Mouse (Mus musculus): ENCODE results near the gene Zfp946.

DNA sequence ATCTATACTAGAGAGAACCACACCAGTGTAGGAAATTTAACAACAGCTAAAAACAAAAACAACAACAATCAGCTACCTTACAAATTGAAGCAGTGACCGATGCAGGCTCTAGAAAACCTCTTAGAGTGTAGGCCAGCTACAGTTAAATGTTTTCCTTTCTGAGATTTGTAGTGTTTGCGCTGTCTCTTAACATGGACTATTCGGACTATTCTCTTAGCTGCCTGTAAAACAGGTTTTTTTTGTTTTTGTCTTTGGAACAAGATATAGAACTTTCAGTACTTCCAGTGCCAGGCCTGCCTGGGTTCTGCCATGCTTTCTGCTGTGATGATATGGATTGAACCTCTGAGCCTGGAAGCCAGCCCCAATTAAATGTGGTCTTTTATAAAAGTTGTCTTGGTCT, 23.7 kb downstream of the Zfp946 start:
- TF ChIP-seq POLR2A (IDR thresholded peaks at IDR 0.05; ENCODE audit: insufficient read length, low read depth) (no peak), MYOG (IDR thresholded peaks at IDR 0.05; ENCODE audit: control insufficient read depth in 1 of 3, insufficient read depth in 1 of 3, insufficient read length in 2 of 3, low read depth in 2 of 3) (no peak), POLR2AphosphoS2 (IDR thresholded peaks at IDR 0.05; ENCODE audit: insufficient read length, low read depth) (no peak), E2F4 (IDR thresholded peaks at IDR 0.05; ENCODE audit: insufficient read depth) (no peak), TCF12 (IDR thresholded peaks at IDR 0.05; ENCODE audit: insufficient read depth, poor library complexity, severe bottlenecking) (no peak), MYOD1 (IDR thresholded peaks at IDR 0.05; ENCODE audit: control insufficient read depth in 1 of 3, insufficient read length in 2 of 3, low read depth in 2 of 3) (no peak), USF1 (IDR thresholded peaks at IDR 0.05; ENCODE audit: low read depth) (no peak), MAX (IDR thresholded peaks at IDR 0.05; ENCODE audit: low read depth) (no peak)
